Mouse (Mus musculus): ENCODE results near the gene Irgm1.

DNA sequence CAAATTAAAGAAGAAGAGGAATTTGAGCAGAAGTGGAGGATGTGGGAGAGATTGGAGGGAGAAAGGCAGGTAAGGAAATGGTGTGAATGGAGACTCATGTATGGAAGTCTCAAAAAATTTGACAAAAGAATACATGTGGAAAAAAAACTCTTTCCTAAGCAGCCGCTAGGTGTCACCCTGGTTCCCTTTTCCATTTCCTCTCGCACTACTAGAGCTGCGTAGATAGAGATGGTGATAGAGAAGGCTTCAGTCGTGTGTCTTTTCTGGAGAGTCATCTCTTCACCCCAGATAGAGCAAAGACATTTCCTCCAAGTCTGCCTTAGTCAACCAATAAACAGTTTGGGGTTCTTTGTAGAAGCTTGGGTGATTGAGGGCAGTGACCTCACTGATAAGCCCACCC is 3.0 kb upstream of the Irgm1 start:
- TF ChIP-seq CTCF (IDR thresholded peaks at IDR 0.05; ENCODE audit: low read depth) (peak; percentile 70), EP300 (IDR thresholded peaks at IDR 0.05; ENCODE audit: low read depth) (no peak)

Data from heart, postnatal 0 days (tissue).